Mouse (Mus musculus): Measurements from ENCODE around the gene 6720489N17Rik. TPM values are rescaled to one million over a fixed set of nuclear protein-coding genes. Genes with fewer than 3 reads are reported as not detected.
"Not testable (repeated sequence)": the region's sequence is repeated elsewhere in the genome, so short reads cannot be mapped to it uniquely, and the experiment has no call there.

Gene 6720489N17Rik
- polyA plus RNA-seq (2014; fragmentation: Nextera tagmentation; extraction: Ambion mirVana): 12.0 and 13.8 TPM in 2 replicates

GRCm38 (mm10) chr13:62623577-62624276 lies at the start of gene 6720489N17Rik:
Gene 6720489N17Rik, minus strand, starts transcription at chr13:62624182.
- H3K27ac ChIP-seq (ENCODE audit: low read depth, low read length); H3K9me3 ChIP-seq (ENCODE audit: control insufficient read depth, low read length); H3K27me3 ChIP-seq (ENCODE audit: control insufficient read depth, insufficient read depth, low read length); H3K36me3 ChIP-seq (ENCODE audit: control insufficient read depth, insufficient read depth, low read length); H3K4me1 ChIP-seq (replicated peaks; ENCODE audit: control insufficient read depth, insufficient read depth, low read length): not testable (repeated sequence)
- ATAC-seq (ENCODE audit: low FRiP score) (peak; percentile 100), DNase-seq (ENCODE audit: low spot score) (peak; percentile 85)
- Histone ChIP-seq H3K4me2 (replicated peaks; ENCODE audit: low read depth, low read length) (peak within 1 kb of the TSS; percentile 46), H3K4me3 (ENCODE audit: low read depth, low read length) (peak within 1 kb of the TSS; percentile 37), H3K9ac (ENCODE audit: low read depth, low read length) (peak within 1 kb of the TSS; percentile 56)
- WGBS: under 1% methylated on average over 15 of the region's 15 CpGs

- WGBS: 25% methylated on average over 8 of the region's 8 CpGs
- Histone ChIP-seq H3K4me1 (replicated peaks; ENCODE audit: control insufficient read depth, insufficient read depth, low read length) (no peaks in the 10 kb centered on the region), H3K27ac (ENCODE audit: low read depth, low read length) (no peak overlapping the region)
Observed at GRCm38 (mm10) chr13:62653369-62653743, 29.4 kb upstream of the 6720489N17Rik start.

GRCm38 (mm10) chr13:62652681-62653368 lies 28.8 kb upstream of the 6720489N17Rik start:
- Histone ChIP-seq H3K27ac (ENCODE audit: low read depth, low read length) (peak overlapping the region; percentile 7; the same call in 1 of the 2 replicates), H3K4me2 (replicated peaks; ENCODE audit: low read depth, low read length) (peak overlapping the region; percentile 34), H3K4me3 (ENCODE audit: low read depth, low read length) (peak overlapping the region; percentile 43), H3K9ac (ENCODE audit: low read depth, low read length) (peak overlapping the region; percentile 52; the same call in 1 of the 2 replicates)
- not testable (repeated sequence) for H3K36me3 ChIP-seq (ENCODE audit: control insufficient read depth, insufficient read depth, low read length); H3K9me3 ChIP-seq (ENCODE audit: control insufficient read depth, low read length); H3K4me1 ChIP-seq (replicated peaks; ENCODE audit: control insufficient read depth, insufficient read depth, low read length); H3K27me3 ChIP-seq (ENCODE audit: control insufficient read depth, insufficient read depth, low read length)
- ATAC-seq (ENCODE audit: low FRiP score) (peak; percentile 100), DNase-seq (ENCODE audit: low spot score) (peak; percentile 72)
- 1% methylated on average over 16 of the region's 16 CpGs for WGBS

More at GRCm38 (mm10) chr13:62653369-62653743, 29.4 kb upstream of the 6720489N17Rik start:
- H3K9ac ChIP-seq (ENCODE audit: low read depth, low read length): no peak overlapping the region
- H3K27me3 ChIP-seq (ENCODE audit: control insufficient read depth, insufficient read depth, low read length): no peaks in the 10 kb centered on the region
- peak overlapping the region; percentile 34 for H3K4me2 ChIP-seq (replicated peaks; ENCODE audit: low read depth, low read length)
- no peaks in the 10 kb centered on the region for H3K36me3 ChIP-seq (ENCODE audit: control insufficient read depth, insufficient read depth, low read length)
- peak overlapping the region; percentile 43 for H3K4me3 ChIP-seq (ENCODE audit: low read depth, low read length)
- H3K9me3 ChIP-seq (ENCODE audit: control insufficient read depth, low read length): 0 out of 2 replicates have a peak, but pooled peaks cover 2% of the 10 kb centered on the region
- no peak for DNase-seq (ENCODE audit: low spot score)
- peak; percentile 93 for ATAC-seq (ENCODE audit: low FRiP score)

- peak; percentile 50 for DNase-seq (ENCODE audit: low spot score)
- H3K27me3 ChIP-seq (ENCODE audit: control insufficient read depth, insufficient read depth, low read length); H3K9ac ChIP-seq (ENCODE audit: low read depth, low read length); H3K4me1 ChIP-seq (replicated peaks; ENCODE audit: control insufficient read depth, insufficient read depth, low read length); ATAC-seq (ENCODE audit: low FRiP score); H3K4me3 ChIP-seq (ENCODE audit: low read depth, low read length); H3K4me2 ChIP-seq (replicated peaks; ENCODE audit: low read depth, low read length); H3K36me3 ChIP-seq (ENCODE audit: control insufficient read depth, insufficient read depth, low read length); H3K27ac ChIP-seq (ENCODE audit: low read depth, low read length); H3K9me3 ChIP-seq (ENCODE audit: control insufficient read depth, low read length): not testable (repeated sequence)
- 43% methylated on average over 1 of the region's 1 CpGs for WGBS
Observed at GRCm38 (mm10) chr13:62627071-62627470, 3.1 kb upstream of the 6720489N17Rik start.

GRCm38 (mm10) chr13:62624277-62624665 lies 289 bp upstream of the 6720489N17Rik start:
- not testable (repeated sequence) for H3K9me3 ChIP-seq (ENCODE audit: control insufficient read depth, low read length); H3K36me3 ChIP-seq (ENCODE audit: control insufficient read depth, insufficient read depth, low read length); H3K27ac ChIP-seq (ENCODE audit: low read depth, low read length); H3K4me1 ChIP-seq (replicated peaks; ENCODE audit: control insufficient read depth, insufficient read depth, low read length); H3K27me3 ChIP-seq (ENCODE audit: control insufficient read depth, insufficient read depth, low read length)
- WGBS: 6% methylated on average over 7 of the region's 7 CpGs
- Histone ChIP-seq H3K4me3 (ENCODE audit: low read depth, low read length) (peak overlapping the region; percentile 37), H3K4me2 (replicated peaks; ENCODE audit: low read depth, low read length) (peak overlapping the region; percentile 46), H3K9ac (ENCODE audit: low read depth, low read length) (0 out of 2 replicates have a peak overlapping the region, but pooled peaks have one; percentile 31)
- ATAC-seq (ENCODE audit: low FRiP score): peak; percentile 88
- peak; percentile 23 for DNase-seq (ENCODE audit: low spot score)

GRCm38 (mm10) chr13:62617449-62617848 lies 6.5 kb downstream of the 6720489N17Rik start:
- H3K27ac ChIP-seq (ENCODE audit: low read depth, low read length); H3K4me1 ChIP-seq (replicated peaks; ENCODE audit: control insufficient read depth, insufficient read depth, low read length); ATAC-seq (ENCODE audit: low FRiP score); H3K9me3 ChIP-seq (ENCODE audit: control insufficient read depth, low read length); H3K9ac ChIP-seq (ENCODE audit: low read depth, low read length); H3K4me2 ChIP-seq (replicated peaks; ENCODE audit: low read depth, low read length); H3K4me3 ChIP-seq (ENCODE audit: low read depth, low read length); H3K36me3 ChIP-seq (ENCODE audit: control insufficient read depth, insufficient read depth, low read length); H3K27me3 ChIP-seq (ENCODE audit: control insufficient read depth, insufficient read depth, low read length); DNase-seq (ENCODE audit: low spot score): not testable (repeated sequence)
- 97% methylated on average over 4 of the region's 4 CpGs for WGBS

GRCm38 (mm10) chr13:62571099-62571498 lies 52.9 kb downstream of the 6720489N17Rik start, which contains the start of gene Zfp934:
Gene Zfp934, minus strand, starts transcription at chr13:62571199.
- 89% methylated on average over 3 of the region's 6 CpGs for WGBS
- H3K9ac ChIP-seq (ENCODE audit: low read depth, low read length); H3K27me3 ChIP-seq (ENCODE audit: control insufficient read depth, insufficient read depth, low read length); DNase-seq (ENCODE audit: low spot score); ATAC-seq (ENCODE audit: low FRiP score); H3K4me2 ChIP-seq (replicated peaks; ENCODE audit: low read depth, low read length); H3K36me3 ChIP-seq (ENCODE audit: control insufficient read depth, insufficient read depth, low read length); H3K4me3 ChIP-seq (ENCODE audit: low read depth, low read length); H3K9me3 ChIP-seq (ENCODE audit: control insufficient read depth, low read length); H3K27ac ChIP-seq (ENCODE audit: low read depth, low read length); H3K4me1 ChIP-seq (replicated peaks; ENCODE audit: control insufficient read depth, insufficient read depth, low read length): not testable (repeated sequence)

GRCm38 (mm10) chr13:62561696-62562095 lies 62.3 kb downstream of the 6720489N17Rik start:
- H3K4me2 ChIP-seq (replicated peaks; ENCODE audit: low read depth, low read length); H3K27ac ChIP-seq (ENCODE audit: low read depth, low read length); H3K27me3 ChIP-seq (ENCODE audit: control insufficient read depth, insufficient read depth, low read length); H3K9ac ChIP-seq (ENCODE audit: low read depth, low read length); ATAC-seq (ENCODE audit: low FRiP score); H3K4me1 ChIP-seq (replicated peaks; ENCODE audit: control insufficient read depth, insufficient read depth, low read length); H3K4me3 ChIP-seq (ENCODE audit: low read depth, low read length); DNase-seq (ENCODE audit: low spot score); H3K36me3 ChIP-seq (ENCODE audit: control insufficient read depth, insufficient read depth, low read length); H3K9me3 ChIP-seq (ENCODE audit: control insufficient read depth, low read length): not testable (repeated sequence)
- 40% methylated on average over 1 of the region's 1 CpGs for WGBS
